Mouse (Mus musculus): ENCODE results near the gene Fam104a.

GRCm38 (mm10) chr11:113654105-113654504, 29.9 kb downstream of the Fam104a start:
- TF ChIP-seq CTCF (IDR thresholded peaks at IDR 0.05; ENCODE audit: low read depth), result no peak
- TF ChIP-seq EP300 (IDR thresholded peaks at IDR 0.05; ENCODE audit: low read depth), result no peak
